Mouse (Mus musculus) midbrain, embryonic 14.5 days (tissue): ENCODE measurements around the gene Tead1. TPM values are rescaled to one million over a fixed set of nuclear protein-coding genes. Genes with fewer than 3 reads are reported as not detected.

Experiments
- ATAC-seq: fragments of 200-750 bp; cut with Nextera tagmentation; 2 replicates; pipeline ENCODE4 v1.8.0; 2017; ENCODE audit warnings: moderate number of reproducible peaks, moderate library complexity; ENCODE audit not compliant: low FRiP score, low TSS enrichment
- DNase-seq: peaks from one replicate; pipeline ENCODE4 v3.0.0-alpha.2; 2015
- H3K27ac ChIP-seq: fragments of 300-500 bp; sonication (generic); replicated peaks from 2 replicates; pipeline ENCODE4 v1.5.1; 2014; ENCODE audit warnings: mild to moderate bottlenecking, low read depth, low read length, moderate library complexity
- H3K27me3 ChIP-seq: fragments of 300-500 bp; sonication (generic); 2 replicates; pipeline ENCODE4 v1.6.1; 2014; ENCODE audit warnings: low read length, control low read depth, mixed read lengths; ENCODE audit not compliant: control insufficient read depth, insufficient read depth
- H3K36me3 ChIP-seq: fragments of 300-500 bp; sonication (generic); 2 replicates; pipeline ENCODE4 v1.6.1; 2014; ENCODE audit warnings: low read length, control low read depth; ENCODE audit not compliant: control insufficient read depth, insufficient read depth
- H3K4me1 ChIP-seq: fragments of 300-500 bp; sonication (generic); 2 replicates; pipeline ENCODE4 v1.6.1; 2014; ENCODE audit warnings: mild to moderate bottlenecking, antibody characterized with exemption, low read length, control low read depth; ENCODE audit not compliant: control insufficient read depth, insufficient read depth
- H3K4me2 ChIP-seq: fragments of 300-500 bp; sonication (generic); 2 replicates; pipeline ENCODE4 v1.6.1; 2014; ENCODE audit warnings: mild to moderate bottlenecking, low read length, moderate library complexity
- H3K4me3 ChIP-seq: fragments of 300-500 bp; sonication (generic); replicated peaks from 2 replicates; pipeline ENCODE4 v1.5.1; 2014; ENCODE audit warnings: low read depth, low read length
- H3K9ac ChIP-seq: fragments of 300-500 bp; sonication (generic); replicated peaks from 2 replicates; pipeline ENCODE4 v1.6.1; 2014; ENCODE audit warnings: mild to moderate bottlenecking, low read length, moderate library complexity
- H3K9me3 ChIP-seq: fragments of 300-500 bp; sonication (generic); 2 replicates; pipeline ENCODE4 v1.6.1; 2016; ENCODE audit warnings: low read length, control low read depth, mixed read lengths; ENCODE audit not compliant: control insufficient read depth
- WGBS: fragments of 180-500 bp; shearing (Covaris S2); extraction: QIAGEN DNeasy Blood & Tissue Kit; methylation state at CpG from one replicate; pipeline ENCODE4 v1.1.7; 2014; 5-methylcytosine and 5-hydroxymethylcytosine counted together
- polyA plus RNA-seq: library from polyadenylated mRNA; unstranded; fragments of >200 nt; fragmentation: Nextera tagmentation; extraction: Ambion mirVana; gene quantifications from 2 replicates; pipeline ENCODE4 v1.2.1, GENCODE M21; 2014

Tead1 gene
- polyA plus RNA-seq: 10.6 and 10.7 TPM in 2 replicates

- H3K4me2 ChIP-seq: peak within 1 kb of the TSS; percentile 91
- H3K9ac ChIP-seq: peak within 1 kb of the TSS; percentile 70
- no peaks in the 10 kb centered on the region for H3K27me3 ChIP-seq
- H3K4me3 ChIP-seq: peak within 1 kb of the TSS; percentile 80
- no peaks in the 10 kb centered on the region for H3K36me3 ChIP-seq
- H3K4me1 ChIP-seq: peaks cover 14% of the 10 kb centered on the region
- peak within 1 kb of the TSS; percentile 80 for H3K27ac ChIP-seq
- ATAC-seq (peak; percentile 93), DNase-seq (peak; percentile 96)
- under 1% methylated on average over 42 of the region's 57 CpGs for WGBS
- H3K9me3 ChIP-seq: no peaks in the 10 kb centered on the region; the same call in 1 of the 2 replicates
Observed at GRCm38 (mm10) chr7:112679171-112679512, at the start of gene Tead1. Tead1 (plus strand) TSS chr7:112679318.

GRCm38 (mm10) chr7:112634505-112635213, 44.5 kb upstream of the Tead1 start:
- H3K27me3 ChIP-seq: no peaks in the 10 kb centered on the region
- DNase-seq: no peak
- 91% methylated on average over 10 of the region's 10 CpGs for WGBS
- no peak for ATAC-seq
- no peak overlapping the region for H3K27ac ChIP-seq
- H3K4me2 ChIP-seq: no peak overlapping the region
- H3K36me3 ChIP-seq: no peaks in the 10 kb centered on the region
- H3K4me1 ChIP-seq: no peaks in the 10 kb centered on the region
- 0 out of 2 replicates have a peak, but pooled peaks cover 3% of the 10 kb centered on the region for H3K9me3 ChIP-seq
- H3K4me3 ChIP-seq: no peak overlapping the region
- H3K9ac ChIP-seq: no peak overlapping the region

GRCm38 (mm10) chr7:112635936-112636335, 43.2 kb upstream of the Tead1 start:
- H3K36me3 ChIP-seq: no peaks in the 10 kb centered on the region
- H3K27me3 ChIP-seq: no peaks in the 10 kb centered on the region
- H3K4me1 ChIP-seq: no peaks in the 10 kb centered on the region
- no peak overlapping the region for H3K9ac ChIP-seq
- no peak overlapping the region for H3K4me2 ChIP-seq
- DNase-seq (no peak), ATAC-seq (no peak)
- 94% methylated on average over 2 of the region's 2 CpGs for WGBS
- H3K9me3 ChIP-seq: 0 out of 2 replicates have a peak, but pooled peaks cover 3% of the 10 kb centered on the region
- H3K27ac ChIP-seq: no peak overlapping the region
- H3K4me3 ChIP-seq: no peak overlapping the region

- H3K27me3 ChIP-seq: no peaks in the 10 kb centered on the region
- no peak overlapping the region for H3K4me3 ChIP-seq
- WGBS: 92% methylated on average over 6 of the region's 6 CpGs
- no peak overlapping the region for H3K9ac ChIP-seq
- H3K9me3 ChIP-seq: no peaks in the 10 kb centered on the region
- no peaks in the 10 kb centered on the region for H3K4me1 ChIP-seq
- no peaks in the 10 kb centered on the region for H3K36me3 ChIP-seq
- ATAC-seq (no peak), DNase-seq (no peak)
- H3K27ac ChIP-seq: no peak overlapping the region
- H3K4me2 ChIP-seq: no peak overlapping the region
Observed at GRCm38 (mm10) chr7:112643866-112644543, 35.1 kb upstream of the Tead1 start.

GRCm38 (mm10) chr7:112644701-112645100, 34.4 kb upstream of the Tead1 start:
- no peaks in the 10 kb centered on the region for H3K36me3 ChIP-seq
- H3K27me3 ChIP-seq: no peaks in the 10 kb centered on the region
- no peak for DNase-seq
- ATAC-seq: no peak
- H3K27ac ChIP-seq: no peak overlapping the region
- no peaks in the 10 kb centered on the region for H3K4me1 ChIP-seq
- H3K9ac ChIP-seq: no peak overlapping the region
- H3K4me3 ChIP-seq: no peak overlapping the region
- H3K4me2 ChIP-seq: no peak overlapping the region
- 90% methylated on average over 6 of the region's 6 CpGs for WGBS
- H3K9me3 ChIP-seq: no peaks in the 10 kb centered on the region

- H3K27me3 ChIP-seq: no peaks in the 10 kb centered on the region
- no peak for ATAC-seq
- WGBS: 85% methylated on average over 2 of the region's 2 CpGs
- no peak for DNase-seq
- no peaks in the 10 kb centered on the region for H3K9me3 ChIP-seq
- H3K4me3 ChIP-seq: no peak overlapping the region
- no peak overlapping the region for H3K4me2 ChIP-seq
- H3K36me3 ChIP-seq: no peaks in the 10 kb centered on the region
- no peaks in the 10 kb centered on the region for H3K4me1 ChIP-seq
- no peak overlapping the region for H3K27ac ChIP-seq
- no peak overlapping the region for H3K9ac ChIP-seq
Observed at GRCm38 (mm10) chr7:112645724-112646123, 33.4 kb upstream of the Tead1 start.

- no peaks in the 10 kb centered on the region for H3K27me3 ChIP-seq
- ATAC-seq (no peak), DNase-seq (no peak)
- no peak overlapping the region for H3K4me2 ChIP-seq
- WGBS: 96% methylated on average over 4 of the region's 4 CpGs
- no peaks in the 10 kb centered on the region for H3K9me3 ChIP-seq
- H3K4me1 ChIP-seq: no peaks in the 10 kb centered on the region
- no peaks in the 10 kb centered on the region for H3K36me3 ChIP-seq
- no peak overlapping the region for H3K9ac ChIP-seq
- H3K4me3 ChIP-seq: no peak overlapping the region
- no peak overlapping the region for H3K27ac ChIP-seq
Observed at GRCm38 (mm10) chr7:112647417-112647816, 31.7 kb upstream of the Tead1 start.

GRCm38 (mm10) chr7:112656141-112656662, 22.9 kb upstream of the Tead1 start:
- no peaks in the 10 kb centered on the region for H3K9me3 ChIP-seq
- H3K27ac ChIP-seq: no peak overlapping the region
- H3K36me3 ChIP-seq: no peaks in the 10 kb centered on the region
- H3K4me3 ChIP-seq: no peak overlapping the region
- no peak for DNase-seq
- 59% methylated on average over 9 of the region's 9 CpGs for WGBS
- H3K4me1 ChIP-seq: no peaks in the 10 kb centered on the region
- no peak overlapping the region for H3K4me2 ChIP-seq
- H3K9ac ChIP-seq: no peak overlapping the region
- ATAC-seq: no peak
- H3K27me3 ChIP-seq: no peaks in the 10 kb centered on the region
